8 mouse cellular contexts compared by ENCODE assay signal in genomic region chr7:6330458-6331232, GRCm38 (mm10). TPM values are rescaled to one million over a fixed set of nuclear protein-coding genes. Genes with fewer than 3 reads are reported as not detected.
A peak's percentile ranks its signal among the peaks of the same experiment; 100 is the strongest.
DNase-seq lines count a peak whose midpoint lies in the region; ATAC-seq and TF ChIP-seq lines count a peak whose summit lies in the region.

No protein-coding gene starts in this region.

- peak overlapping the region; percentile 66 for H3K4me3 ChIP-seq in lung, adult 2 months (replicated peaks; ENCODE audit: extremely low read depth, low read depth, low read length)

- TF ChIP-seq CTCF in lung, adult 2 months (IDR thresholded peaks at IDR 0.05; ENCODE audit: insufficient read depth, low read length) = no peak

- TF ChIP-seq POLR2A in lung, adult 2 months (IDR thresholded peaks at IDR 0.05; ENCODE audit: borderline replicate concordance, extremely low read depth, low read depth, low read length) = no peak

- peaks cover 7% of the 10 kb centered on the region for H3K4me1 ChIP-seq in lung, adult 2 months (ENCODE audit: control insufficient read depth, insufficient read depth, low read length)

- WGBS in lung, adult 2 months = 14% methylated on average over 23 of the region's 23 CpGs

- intact Hi-C loops in left cerebral cortex, postnatal 25 days (cut with DNase I) = loop anchor here (2.0 kb wide), 1 partner anchor 14 kb away; no protein-coding TSS in a partner anchor

- no peak for DNase-seq in lung, adult 2 months
- DNase-seq in lung, postnatal 36 days = no peak
- peak; percentile 6 for DNase-seq in embryo, embryonic 10 days (ENCODE audit: low spot score)
- peak; percentile 24 to 26 for DNase-seq in frontal cortex, postnatal 25 days (ENCODE audit: low spot score in 2 of 2)
- peak; percentile 44 to 47 for DNase-seq in left cerebral cortex, postnatal 25 days (ENCODE audit: low spot score in 2 of 2)
- no peak for DNase-seq in T-cell, adult 2 months (ENCODE audit: low spot score)
- no peak for DNase-seq in kidney, adult 11 months

- ATAC-seq in monocyte, adult 5-6 weeks (replicated peaks; ENCODE audit: insufficient number of reproducible peaks, low FRiP score, low TSS enrichment, poor library complexity, severe bottlenecking) = peak; percentile 23

RNA-seq across cellular contexts. Expression of gene Zfp583, which starts 0.4 kb away (rescaled TPM):
- 0.42 and 0.76 TPM in 2 replicates for polyA plus RNA-seq in lung, adult 2 months (2012; rRNA removed)
- total RNA-seq in left cerebral cortex, postnatal 25 days (2021) = 10 to 100 TPM; 10.8 to 12.4 TPM
- 1.3 to 1.9 TPM in 2 of 3 replicates, not detected in the other for total RNA-seq in monocyte, adult 5-6 weeks (2017)

RNA-seq across cellular contexts. Expression of gene Gm3854, which starts 12.9 kb away (rescaled TPM):
- 0.07 and 0.21 TPM in 2 replicates for polyA plus RNA-seq in lung, adult 2 months (2012; rRNA removed)
- total RNA-seq in left cerebral cortex, postnatal 25 days (2021) = 1 to 10 TPM; 5.2 to 7.3 TPM
- total RNA-seq in monocyte, adult 5-6 weeks (2017) = 0.19 TPM in 1 of 3 replicates, not detected in the others

RNA-seq across cellular contexts. Expression of gene Zfp78, which starts 32.4 kb away (rescaled TPM):
- 0.35 and 0.59 TPM in 2 replicates for polyA plus RNA-seq in lung, adult 2 months (2012; rRNA removed)
- 1 to 10 TPM; 3.9 to 4.6 TPM for total RNA-seq in left cerebral cortex, postnatal 25 days (2021)
- 1.6 to 5.6 TPM (median 2.9 TPM) in 3 replicates for total RNA-seq in monocyte, adult 5-6 weeks (2017)

RNA-seq across cellular contexts. Expression of gene Zfp667, which starts 44.3 kb away (rescaled TPM):
- polyA plus RNA-seq in lung, adult 2 months (2012; rRNA removed) = 0.45 and 1.1 TPM in 2 replicates
- total RNA-seq in left cerebral cortex, postnatal 25 days (2021) = 10 to 100 TPM; 11.4 to 11.7 TPM
- total RNA-seq in monocyte, adult 5-6 weeks (2017) = 1.3 to 5.0 TPM (median 2.3 TPM) in 3 replicates

RNA-seq across cellular contexts. Expression of gene Zfp28, which starts 52.5 kb away (rescaled TPM):
- 2.0 and 3.9 TPM in 2 replicates for polyA plus RNA-seq in lung, adult 2 months (2012; rRNA removed)
- total RNA-seq in left cerebral cortex, postnatal 25 days (2021) = 1 to 10 TPM; 6.3 to 6.4 TPM
- 1.6 to 3.7 TPM (median 2.9 TPM) in 3 replicates for total RNA-seq in monocyte, adult 5-6 weeks (2017)

Comparison
In these comparisons a context has a peak if more than half of its experiments do, and no peak if none do; other contexts are left out.
1. DNase-seq: peak in embryo, embryonic 10 days (single experiment), frontal cortex, postnatal 25 days (2 of 2) and left cerebral cortex, postnatal 25 days (2 of 2); none in lung, adult 2 months (single experiment), lung, postnatal 36 days (single experiment), T-cell, adult 2 months (single experiment) and kidney, adult 11 months (single experiment).